Mouse (Mus musculus) ES-CJ7 (cell line): ENCODE data around the gene Gm21969.
A peak's percentile ranks its signal among the peaks of the same experiment; 100 is the strongest.

Source experiments
- DNase-seq: peaks from one replicate; pipeline ENCODE4 v3.0.0; 2011; ENCODE audit warnings: low read depth, low spot score

The Gm21969 gene

GRCm38 (mm10) chr4:139585713-139586112, 17.3 kb upstream of the Gm21969 start:
- DNase-seq = no peak

- DNase-seq = no peak
Observed at GRCm38 (mm10) chr4:139587370-139587769, 15.6 kb upstream of the Gm21969 start.

GRCm38 (mm10) chr4:139587773-139588172, 15.2 kb upstream of the Gm21969 start:
- no peak for DNase-seq

GRCm38 (mm10) chr4:139589351-139590027, 13.5 kb upstream of the Gm21969 start:
- no peak for DNase-seq

- no peak for DNase-seq
Observed at GRCm38 (mm10) chr4:139590446-139590845, 12.5 kb upstream of the Gm21969 start.

- DNase-seq = no peak
Observed at GRCm38 (mm10) chr4:139592895-139593294, 10.1 kb upstream of the Gm21969 start.

- no peak for DNase-seq
Observed at GRCm38 (mm10) chr4:139593383-139593782, 9.6 kb upstream of the Gm21969 start.

- DNase-seq = peak; percentile 61
Observed at GRCm38 (mm10) chr4:139594062-139594461, 8.9 kb upstream of the Gm21969 start.

- peak; percentile 48 for DNase-seq
Observed at GRCm38 (mm10) chr4:139596715-139597114, 6.3 kb upstream of the Gm21969 start.

GRCm38 (mm10) chr4:139597286-139598284, 5.4 kb upstream of the Gm21969 start:
- peak; percentile 77 for DNase-seq

- no peak for DNase-seq
Observed at GRCm38 (mm10) chr4:139598356-139598755, 4.6 kb upstream of the Gm21969 start.

- DNase-seq = peak; percentile 97
Observed at GRCm38 (mm10) chr4:139598950-139599518, 4.0 kb upstream of the Gm21969 start.

GRCm38 (mm10) chr4:139601519-139602356, 1.2 kb upstream of the Gm21969 start:
- no peak for DNase-seq

GRCm38 (mm10) chr4:139605216-139605615, 2.2 kb downstream of the Gm21969 start:
- no peak for DNase-seq

GRCm38 (mm10) chr4:139606732-139607131, 3.7 kb downstream of the Gm21969 start:
- DNase-seq = no peak

- DNase-seq = no peak
Observed at GRCm38 (mm10) chr4:139608975-139609374, 6.0 kb downstream of the Gm21969 start.

- no peak for DNase-seq
Observed at GRCm38 (mm10) chr4:139610954-139611353, 8.0 kb downstream of the Gm21969 start.

GRCm38 (mm10) chr4:139611542-139611953, 8.6 kb downstream of the Gm21969 start:
- peak; percentile 71 for DNase-seq

- DNase-seq = peak; percentile 82
Observed at GRCm38 (mm10) chr4:139614524-139615260, 11.7 kb downstream of the Gm21969 start.

GRCm38 (mm10) chr4:139616276-139617000, 13.5 kb downstream of the Gm21969 start:
- peak; percentile 88 for DNase-seq
